Mouse (Mus musculus) limb, embryonic 13.5 days (tissue): ENCODE results near the gene Rps3. TPM values are rescaled to one million over a fixed set of nuclear protein-coding genes. Genes with fewer than 3 reads are reported as not detected.
"Not testable (repeated sequence)": the region's sequence is repeated elsewhere in the genome, so short reads cannot be mapped to it uniquely, and the experiment has no call there.

Experiments used
- ATAC-seq: fragments of 200-750 bp; cut with Nextera tagmentation; 2 replicates; pipeline ENCODE4 v1.8.0; 2017; ENCODE audit warnings: low read depth, moderate number of reproducible peaks, moderate TSS enrichment; ENCODE audit not compliant: low FRiP score
- H3K27ac ChIP-seq: fragments of 300-500 bp; sonication (generic); 2 replicates; pipeline ENCODE4 v1.5.1; 2015; ENCODE audit warnings: inconsistent platforms, mild to moderate bottlenecking, moderate library complexity
- H3K27me3 ChIP-seq: fragments of 300-500 bp; sonication (generic); 2 replicates; pipeline ENCODE4 v1.6.1; 2015; ENCODE audit warnings: mild to moderate bottlenecking, inconsistent platforms
- H3K36me3 ChIP-seq: fragments of 300-500 bp; sonication (generic); 2 replicates; pipeline ENCODE4 v1.6.1; 2015; ENCODE audit warnings: inconsistent platforms, mild to moderate bottlenecking, moderate library complexity
- H3K4me1 ChIP-seq: fragments of 300-500 bp; sonication (generic); 2 replicates; pipeline ENCODE4 v1.6.1; 2015; ENCODE audit warnings: inconsistent platforms
- H3K4me2 ChIP-seq: fragments of 300-500 bp; sonication (generic); replicated peaks from 2 replicates; pipeline ENCODE4 v1.6.1; 2015; ENCODE audit warnings: inconsistent platforms, mild to moderate bottlenecking, moderate library complexity
- H3K4me3 ChIP-seq: fragments of 300-500 bp; sonication (generic); 2 replicates; pipeline ENCODE4 v1.5.1; 2015; ENCODE audit warnings: moderate library complexity, mild to moderate bottlenecking, inconsistent platforms
- H3K9ac ChIP-seq: fragments of 300-500 bp; sonication (generic); 2 replicates; pipeline ENCODE4 v1.6.1; 2015; ENCODE audit warnings: mild to moderate bottlenecking, inconsistent platforms
- H3K9me3 ChIP-seq: fragments of 300-500 bp; sonication (generic); 2 replicates; pipeline ENCODE4 v1.6.1; 2016; ENCODE audit warnings: inconsistent platforms
- WGBS: fragments of 180-500 bp; shearing (Covaris S2); methylation state at CpG from one replicate; pipeline ENCODE4 v1.1.7; 2015; 5-methylcytosine and 5-hydroxymethylcytosine counted together
- polyA plus RNA-seq: library from polyadenylated mRNA; unstranded; fragments of >200 nt; fragmentation: Nextera tagmentation; extraction: Ambion mirVana; gene quantifications from 2 replicates; pipeline ENCODE4 v1.2.1, GENCODE M21; 2015

The Rps3 gene
- 767 and 820 TPM in 2 replicates for polyA plus RNA-seq

GRCm38 (mm10) chr7:99483271-99483923, at the start of gene Rps3:
Gene Rps3, minus strand, starts transcription at chr7:99483738.
- peak within 1 kb of the TSS; percentile 81 for H3K4me3 ChIP-seq
- H3K36me3 ChIP-seq: peaks cover 40% of the 10 kb centered on the region
- peaks cover 42% of the 10 kb centered on the region for H3K4me1 ChIP-seq
- H3K27me3 ChIP-seq: 0 out of 2 replicates have a peak, but pooled peaks cover 5% of the 10 kb centered on the region
- H3K9me3 ChIP-seq: no peaks in the 10 kb centered on the region
- peak within 1 kb of the TSS; percentile 89 for H3K9ac ChIP-seq
- peak; percentile 97 for ATAC-seq
- peak within 1 kb of the TSS; percentile 97 for H3K4me2 ChIP-seq
- H3K27ac ChIP-seq: peak within 1 kb of the TSS; percentile 87
- under 1% methylated on average over 45 of the region's 45 CpGs for WGBS

GRCm38 (mm10) chr7:99532526-99532925, 49.0 kb upstream of the Rps3 start:
- Histone ChIP-seq H3K4me2 (no peak overlapping the region), H3K36me3 (no peaks in the 10 kb centered on the region), H3K27ac (no peak overlapping the region), H3K4me3 (no peak overlapping the region), H3K9ac (no peak overlapping the region), H3K9me3 (no peaks in the 10 kb centered on the region), H3K4me1 (peaks cover 28% of the 10 kb centered on the region), H3K27me3 (no peaks in the 10 kb centered on the region)
- ATAC-seq: no peak
- WGBS: 89% methylated on average over 4 of the region's 4 CpGs

GRCm38 (mm10) chr7:99531408-99531970, 48.0 kb upstream of the Rps3 start:
- Histone ChIP-seq H3K27ac (no peak overlapping the region), H3K36me3 (no peaks in the 10 kb centered on the region), H3K4me3 (no peak overlapping the region), H3K9ac (no peak overlapping the region), H3K9me3 (no peaks in the 10 kb centered on the region), H3K27me3 (no peaks in the 10 kb centered on the region), H3K4me2 (no peak overlapping the region), H3K4me1 (peaks cover 17% of the 10 kb centered on the region)
- 88% methylated on average over 3 of the region's 3 CpGs for WGBS
- ATAC-seq: no peak

- 43% methylated on average over 5 of the region's 5 CpGs for WGBS
- Histone ChIP-seq H3K4me1 (peaks cover 2% of the 10 kb centered on the region), H3K36me3 (no peaks in the 10 kb centered on the region), H3K4me2 (no peak overlapping the region), H3K4me3 (no peak overlapping the region), H3K9ac (no peak overlapping the region), H3K27me3 (no peaks in the 10 kb centered on the region), H3K9me3 (no peaks in the 10 kb centered on the region), H3K27ac (no peak overlapping the region)
- ATAC-seq: no peak
Measured at GRCm38 (mm10) chr7:99529410-99529809, 45.9 kb upstream of the Rps3 start.

- Histone ChIP-seq H3K9ac (no peak overlapping the region), H3K27ac (no peak overlapping the region), H3K4me2 (no peak overlapping the region), H3K36me3 (no peaks in the 10 kb centered on the region), H3K4me1 (no peaks in the 10 kb centered on the region), H3K9me3 (no peaks in the 10 kb centered on the region), H3K4me3 (no peak overlapping the region), H3K27me3 (no peaks in the 10 kb centered on the region)
- 29% methylated on average over 2 of the region's 2 CpGs for WGBS
- ATAC-seq: no peak
Measured at GRCm38 (mm10) chr7:99528547-99528946, 45.0 kb upstream of the Rps3 start.

GRCm38 (mm10) chr7:99523837-99524236, 40.3 kb upstream of the Rps3 start:
- 80% methylated on average over 1 of the region's 1 CpGs for WGBS
- H3K4me1 ChIP-seq: no peaks in the 10 kb centered on the region
- no peaks in the 10 kb centered on the region for H3K27me3 ChIP-seq
- no peak for ATAC-seq
- H3K27ac ChIP-seq: no peak overlapping the region
- no peaks in the 10 kb centered on the region for H3K9me3 ChIP-seq
- no peak overlapping the region for H3K9ac ChIP-seq
- no peak overlapping the region for H3K4me2 ChIP-seq
- H3K36me3 ChIP-seq: no peaks in the 10 kb centered on the region
- no peak overlapping the region for H3K4me3 ChIP-seq

GRCm38 (mm10) chr7:99523121-99523520, 39.6 kb upstream of the Rps3 start:
- H3K27ac ChIP-seq: no peak overlapping the region
- no peak for ATAC-seq
- no peak overlapping the region for H3K4me3 ChIP-seq
- H3K4me1 ChIP-seq: no peaks in the 10 kb centered on the region
- H3K4me2 ChIP-seq: no peak overlapping the region
- H3K27me3 ChIP-seq: no peaks in the 10 kb centered on the region
- no peak overlapping the region for H3K9ac ChIP-seq
- peaks cover 3% of the 10 kb centered on the region; the same call in 1 of the 2 replicates for H3K9me3 ChIP-seq
- 69% methylated on average over 8 of the region's 8 CpGs for WGBS
- H3K36me3 ChIP-seq: no peaks in the 10 kb centered on the region

GRCm38 (mm10) chr7:99518954-99519644, 35.6 kb upstream of the Rps3 start:
- no peak overlapping the region for H3K4me3 ChIP-seq
- no peak overlapping the region for H3K27ac ChIP-seq
- no peak overlapping the region for H3K9ac ChIP-seq
- no peaks in the 10 kb centered on the region for H3K27me3 ChIP-seq
- no peak overlapping the region for H3K4me2 ChIP-seq
- H3K36me3 ChIP-seq: no peaks in the 10 kb centered on the region
- ATAC-seq: no peak
- H3K9me3 ChIP-seq: peaks cover 3% of the 10 kb centered on the region; the same call in 1 of the 2 replicates
- WGBS: 57% methylated on average over 4 of the region's 4 CpGs
- no peaks in the 10 kb centered on the region for H3K4me1 ChIP-seq

- H3K9ac ChIP-seq: no peak overlapping the region
- H3K4me1 ChIP-seq: peaks cover 6% of the 10 kb centered on the region
- H3K27ac ChIP-seq: no peak overlapping the region
- H3K27me3 ChIP-seq: no peaks in the 10 kb centered on the region
- 76% methylated on average over 3 of the region's 3 CpGs for WGBS
- ATAC-seq: no peak
- no peaks in the 10 kb centered on the region for H3K36me3 ChIP-seq
- H3K4me3 ChIP-seq: no peak overlapping the region
- no peak overlapping the region for H3K4me2 ChIP-seq
- peaks cover 3% of the 10 kb centered on the region; the same call in 1 of the 2 replicates for H3K9me3 ChIP-seq
Measured at GRCm38 (mm10) chr7:99516814-99517157, 33.2 kb upstream of the Rps3 start.

- 85% methylated on average over 9 of the region's 9 CpGs for WGBS
- Histone ChIP-seq H3K9me3 (peaks cover 3% of the 10 kb centered on the region; the same call in 1 of the 2 replicates), H3K4me3 (no peak overlapping the region), H3K9ac (no peak overlapping the region), H3K4me2 (no peak overlapping the region), H3K36me3 (no peaks in the 10 kb centered on the region), H3K27ac (no peak overlapping the region), H3K27me3 (no peaks in the 10 kb centered on the region), H3K4me1 (peaks cover 6% of the 10 kb centered on the region)
- no peak for ATAC-seq
Measured at GRCm38 (mm10) chr7:99516092-99516813, 32.7 kb upstream of the Rps3 start.

- Histone ChIP-seq H3K4me2 (no peak overlapping the region), H3K27me3 (no peaks in the 10 kb centered on the region), H3K4me3 (no peak overlapping the region), H3K9me3 (no peaks in the 10 kb centered on the region), H3K27ac (no peak overlapping the region), H3K4me1 (peaks cover 6% of the 10 kb centered on the region), H3K9ac (no peak overlapping the region), H3K36me3 (no peaks in the 10 kb centered on the region)
- no peak for ATAC-seq
- WGBS: 8% methylated on average over 8 of the region's 8 CpGs
Measured at GRCm38 (mm10) chr7:99510087-99510501, 26.6 kb upstream of the Rps3 start.

- 20% methylated on average over 2 of the region's 2 CpGs for WGBS
- ATAC-seq: not testable (repeated sequence)
Measured at GRCm38 (mm10) chr7:99508187-99508586, 24.6 kb upstream of the Rps3 start.

More at GRCm38 (mm10) chr7:99508187-99508586, 24.6 kb upstream of the Rps3 start:
- H3K4me1 ChIP-seq, H3K4me3 ChIP-seq, H3K27ac ChIP-seq, H3K27me3 ChIP-seq, H3K9me3 ChIP-seq, H3K4me2 ChIP-seq, H3K36me3 ChIP-seq, H3K9ac ChIP-seq: not testable (repeated sequence)
